9 mouse cellular contexts compared by ENCODE assay signal in the genomic region with DNA sequence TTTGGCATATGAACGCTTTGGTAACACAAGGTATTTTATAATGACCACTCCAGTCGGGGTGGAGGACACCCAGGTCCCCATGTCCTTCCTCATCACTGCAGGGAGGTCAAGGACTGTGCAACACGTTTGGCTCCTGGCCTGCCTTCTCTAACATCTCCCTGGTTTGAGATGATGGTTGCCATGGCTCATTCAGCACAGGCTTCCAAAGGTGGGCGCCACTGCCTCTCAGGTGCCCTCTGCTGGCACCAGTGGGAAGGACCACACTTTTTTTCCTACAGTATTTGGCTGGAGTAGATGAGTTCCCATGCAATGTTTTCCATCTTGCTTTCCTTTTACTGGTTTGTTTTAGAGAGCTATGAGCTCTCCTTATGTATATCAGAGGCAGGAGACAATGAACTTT.
DNase-seq lines count a peak whose midpoint lies in the region; ATAC-seq and TF ChIP-seq lines count a peak whose summit lies in the region.
"Had no signal": no experiment of that assay in that cellular context is flagged by ENCODE, and none has a peak within 500 bp of the region (broad histone marks: within the 10 kb centered on the region; RNA-seq: fewer than 3 reads in every experiment).

No protein-coding gene starts in this region.

- no peaks in the 10 kb centered on the region for H3K36me3 ChIP-seq in intestine, embryonic 14.5 days (ENCODE audit: control insufficient read depth, insufficient read depth, low read length)
- no peaks in the 10 kb centered on the region for H3K36me3 ChIP-seq in intestine, embryonic 15.5 days
- no peaks in the 10 kb centered on the region for H3K36me3 ChIP-seq in ES-E14 (ENCODE audit: control insufficient read depth, insufficient read depth, low read length, poor library complexity, severe bottlenecking)

- peak; percentile 74 for DNase-seq in intestine, embryonic 14.5 days (ENCODE audit: low spot score)
- DNase-seq in ES-E14 (ENCODE audit: low read depth, low spot score) = no peak
- DNase-seq in adrenal gland, postnatal 36 days = peak; percentile 20 to 49
- DNase-seq in left cerebral cortex, postnatal 36 days (ENCODE audit: low spot score in 2 of 2) = peak; percentile 18
- DNase-seq in right cerebral cortex, adult 2 months (ENCODE audit: low spot score in 2 of 2) = peak; percentile 46 to 52

- H3K27me3 ChIP-seq in intestine, embryonic 14.5 days (replicated peaks; ENCODE audit: control insufficient read depth, insufficient read depth, low read length) = no peaks in the 10 kb centered on the region
- no peaks in the 10 kb centered on the region for H3K27me3 ChIP-seq in intestine, embryonic 15.5 days (replicated peaks)

- in situ Hi-C loops in ES-E14 (cut with MboI; ENCODE audit: low sequenced_read_pairs in 2 of 2, unreplicated experiment in 2 of 2) = loop anchor here (10.0 to 25.0 kb wide), 2 partner anchors 193 to 201 kb away; no protein-coding TSS in a partner anchor

- ATAC-seq in intestine, embryonic 14.5 days (replicated peaks; ENCODE audit: low FRiP score, low TSS enrichment, low read depth) = no peak
- no peak for ATAC-seq in intestine, embryonic 15.5 days
- peak; percentile 52 for ATAC-seq in frontal cortex, adult (ENCODE audit: low TSS enrichment)
- no peak for ATAC-seq in megakaryocyte, adult 5-6 weeks (ENCODE audit: poor library complexity, severe bottlenecking)

- no peak overlapping the region for H3K27ac ChIP-seq in intestine, embryonic 14.5 days (ENCODE audit: low read depth)
- H3K27ac ChIP-seq in intestine, embryonic 15.5 days = no peak overlapping the region
- H3K27ac ChIP-seq in ES-E14 (ENCODE audit: insufficient read depth, low read depth, low read length, poor library complexity, severe bottlenecking) = no peak overlapping the region
- H3K27ac ChIP-seq: macrophage had no signal

- no peak overlapping the region for H3K9ac ChIP-seq in intestine, embryonic 14.5 days (ENCODE audit: low read length)
- no peak overlapping the region for H3K9ac ChIP-seq in intestine, embryonic 15.5 days
- H3K9ac ChIP-seq in ES-E14 (ENCODE audit: insufficient read depth, low read depth, low read length, poor library complexity, severe bottlenecking) = no peak overlapping the region

- no peaks in the 10 kb centered on the region for H3K4me1 ChIP-seq in intestine, embryonic 14.5 days (replicated peaks; ENCODE audit: control insufficient read depth, insufficient read depth, low read length)
- no peaks in the 10 kb centered on the region for H3K4me1 ChIP-seq in intestine, embryonic 15.5 days (replicated peaks)
- peaks cover 18 to 20% of the 10 kb centered on the region in 2 experiments for H3K4me1 ChIP-seq in ES-E14 (ENCODE audit: control insufficient read depth in 2 of 2, insufficient read depth in 2 of 2, low read length in 2 of 2, poor library complexity in 1 of 2)

- WGBS in intestine, embryonic 14.5 days = 41% methylated on average over 4 of the region's 4 CpGs
- WGBS in intestine, embryonic 15.5 days = 47% methylated on average over 4 of the region's 4 CpGs

- no peak overlapping the region for H3K4me2 ChIP-seq in intestine, embryonic 14.5 days (ENCODE audit: low read length)
- H3K4me2 ChIP-seq in intestine, embryonic 15.5 days (replicated peaks) = no peak overlapping the region

- no peaks in the 10 kb centered on the region for H3K9me3 ChIP-seq in intestine, embryonic 14.5 days (ENCODE audit: control insufficient read depth, low read length)
- no peaks in the 10 kb centered on the region for H3K9me3 ChIP-seq in intestine, embryonic 15.5 days
- H3K9me3 ChIP-seq in ES-E14 (ENCODE audit: control insufficient read depth, insufficient read depth, low read depth, low read length) = no peaks in the 10 kb centered on the region

- intact Hi-C loops in left cerebral cortex, postnatal 36 days (cut with DNase I) = loop anchor here (5.0 kb wide), 1 partner anchor 198 kb away; no protein-coding TSS in a partner anchor

- H3K4me3 ChIP-seq in intestine, embryonic 14.5 days (ENCODE audit: low read depth, low read length) = no peak overlapping the region
- no peak overlapping the region for H3K4me3 ChIP-seq in intestine, embryonic 15.5 days (replicated peaks)
- H3K4me3 ChIP-seq in ES-E14 (ENCODE audit: insufficient read depth in 1 of 2, low read depth in 1 of 2, low read length in 2 of 2, poor library complexity in 1 of 2, severe bottlenecking in 1 of 2) = no peak overlapping the region

TF ChIP-seq in ES-E14, 5 proteins besides CTCF, POLR2A, EP300 and RAD21:
- TF ChIP-seq HCFC1 (IDR thresholded peaks at IDR 0.05; ENCODE audit: borderline replicate concordance, insufficient read depth, low read length) (no peak), ZC3H11A (IDR thresholded peaks at IDR 0.05; ENCODE audit: borderline replicate concordance, low read depth, low read length) (peak; percentile 78)
